Mouse (Mus musculus): ENCODE data around the gene Fbxw11.
"Not testable (repeated sequence)": the region's sequence is repeated elsewhere in the genome, so short reads cannot be mapped to it uniquely, and the experiment has no call there.

The Fbxw11 gene

DNA sequence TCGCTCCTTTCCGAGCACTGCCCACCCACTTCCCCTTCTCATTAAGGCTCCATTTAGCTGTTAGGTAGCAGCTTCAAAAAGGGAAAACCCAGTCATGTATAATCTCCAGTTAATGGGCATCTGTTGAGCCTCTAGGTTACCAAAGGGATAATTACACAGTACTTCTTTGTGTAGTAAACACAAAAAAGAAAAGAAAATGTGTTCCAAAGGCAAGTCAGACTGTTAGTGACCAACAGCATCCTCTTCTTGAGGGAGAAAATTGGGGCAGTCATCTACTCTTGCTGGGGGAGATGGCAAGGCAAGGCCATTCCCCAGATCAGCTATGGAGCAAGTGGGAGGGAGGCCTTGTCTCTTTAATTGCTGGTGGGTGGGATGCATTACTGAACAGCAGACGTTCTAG is 65.0 kb downstream of the Fbxw11 start:
- DNase-seq (ENCODE audit: extremely low read depth, low read depth), result no peak

DNA sequence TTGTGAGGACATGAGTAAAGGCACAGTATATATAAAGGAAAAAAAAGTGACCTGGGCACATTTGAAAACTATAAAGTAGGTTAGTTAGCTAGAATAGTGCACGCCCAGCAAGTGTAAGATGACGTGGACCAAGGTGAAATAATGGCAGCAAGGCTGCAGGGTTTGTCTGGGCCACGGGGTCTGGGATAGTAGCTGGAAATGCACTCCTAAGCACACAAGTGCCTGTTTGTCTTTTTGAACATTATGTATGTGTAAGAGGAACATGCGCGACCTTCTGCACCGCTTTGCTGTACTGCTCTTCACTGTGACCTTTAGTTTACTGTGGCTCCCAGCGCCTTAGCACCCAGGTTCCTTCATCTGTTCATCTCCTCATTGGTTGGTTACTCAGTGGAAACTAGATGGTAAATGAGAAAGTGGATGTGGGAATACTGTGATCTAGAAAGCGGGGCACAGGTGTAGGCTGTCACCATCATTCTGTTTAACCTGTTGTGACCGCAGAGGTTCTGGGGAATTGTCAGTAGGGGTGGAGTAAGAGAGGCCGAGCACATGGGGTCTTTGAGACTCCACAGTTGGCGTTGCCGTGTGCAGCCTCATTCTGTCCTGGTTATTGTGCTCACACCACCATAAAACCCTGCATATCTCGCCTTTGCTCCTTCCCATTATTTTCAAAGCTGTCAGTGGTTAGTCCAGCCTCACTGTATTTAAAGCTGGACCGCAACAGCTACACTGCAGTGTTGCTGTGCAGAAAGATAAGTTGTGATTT is 66.4 kb downstream of the Fbxw11 start:
- DNase-seq (ENCODE audit: extremely low read depth, low read depth), result no peak

- no peak for DNase-seq (ENCODE audit: extremely low read depth, low read depth)
These were observed 67.0 kb downstream of the Fbxw11 start for GRCm38 (mm10) chr11:32709563-32709962.

- no peak for DNase-seq (ENCODE audit: extremely low read depth, low read depth)
These were observed 71.7 kb downstream of the Fbxw11 start for GRCm38 (mm10) chr11:32714230-32714629.

DNA sequence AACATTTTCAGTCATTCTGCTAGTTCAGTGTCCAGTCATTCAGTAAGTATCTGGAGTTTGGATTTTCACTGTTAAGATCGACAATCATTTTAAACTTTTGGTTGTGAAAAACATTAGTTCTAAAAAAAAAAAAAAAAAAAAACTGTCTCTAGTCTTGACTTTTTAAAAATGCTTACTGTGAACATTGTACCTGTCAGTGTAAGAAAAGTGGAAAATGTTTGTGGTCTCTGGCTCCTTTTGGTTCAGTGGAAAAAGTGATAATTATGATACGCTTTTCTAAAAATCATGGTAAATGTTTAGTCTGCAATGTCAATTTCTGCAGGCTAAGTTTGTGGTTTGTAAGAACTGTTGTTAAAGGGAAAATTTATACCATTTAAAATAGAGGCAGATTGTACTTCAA is 72.4 kb downstream of the Fbxw11 start:
- DNase-seq (ENCODE audit: extremely low read depth, low read depth), result no peak

GRCm38 (mm10) chr11:32715495-32715894 is 73.0 kb downstream of the Fbxw11 start:
- no peak for DNase-seq (ENCODE audit: extremely low read depth, low read depth)

DNA sequence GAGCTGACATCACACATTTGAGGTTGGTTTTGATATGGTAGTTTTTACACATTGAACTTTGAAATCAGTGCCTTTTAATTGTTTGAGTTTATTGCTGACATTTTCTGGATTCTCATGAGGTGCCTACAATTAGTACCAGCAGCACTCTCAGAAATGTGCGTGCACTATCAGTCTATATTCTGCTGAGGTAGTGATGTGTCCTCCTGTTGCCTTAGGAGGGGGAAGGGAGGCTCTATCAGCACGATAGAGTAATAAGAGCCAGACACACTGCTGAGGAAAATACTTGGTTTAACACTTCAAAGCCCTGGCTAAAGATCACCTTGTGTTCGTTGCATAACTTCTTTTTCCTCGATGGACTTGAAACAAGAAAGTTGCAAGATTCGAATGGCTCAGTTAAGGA is 73.4 kb downstream of the Fbxw11 start:
- no peak for DNase-seq (ENCODE audit: extremely low read depth, low read depth)

DNA sequence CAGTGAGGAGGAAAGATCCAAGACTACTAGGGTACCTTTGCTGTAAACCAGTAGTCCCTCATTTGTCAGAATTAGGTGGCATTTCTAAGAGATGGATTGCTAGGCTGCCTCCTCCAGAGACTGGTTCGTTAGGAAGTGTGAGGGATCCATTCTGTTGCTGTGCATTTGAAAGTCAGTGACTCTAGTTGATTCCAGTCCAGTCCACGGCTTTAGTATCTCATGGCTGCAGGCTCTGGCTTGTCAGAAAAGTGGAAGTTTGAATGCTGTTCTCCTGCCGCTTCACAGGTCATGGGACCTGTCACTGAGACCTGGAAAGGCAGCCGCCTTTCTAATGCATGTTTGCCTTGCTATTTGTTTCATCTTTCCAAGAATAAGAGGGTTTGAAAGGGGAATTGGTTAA is 74.4 kb downstream of the Fbxw11 start:
- no peak for DNase-seq (ENCODE audit: extremely low read depth, low read depth)

GRCm38 (mm10) chr11:32717711-32718110 is 75.2 kb downstream of the Fbxw11 start:
- not testable (repeated sequence) for DNase-seq (ENCODE audit: extremely low read depth, low read depth)

- DNase-seq (ENCODE audit: extremely low read depth, low read depth), result no peak
These were observed 75.8 kb downstream of the Fbxw11 start for GRCm38 (mm10) chr11:32718371-32718770.

DNA sequence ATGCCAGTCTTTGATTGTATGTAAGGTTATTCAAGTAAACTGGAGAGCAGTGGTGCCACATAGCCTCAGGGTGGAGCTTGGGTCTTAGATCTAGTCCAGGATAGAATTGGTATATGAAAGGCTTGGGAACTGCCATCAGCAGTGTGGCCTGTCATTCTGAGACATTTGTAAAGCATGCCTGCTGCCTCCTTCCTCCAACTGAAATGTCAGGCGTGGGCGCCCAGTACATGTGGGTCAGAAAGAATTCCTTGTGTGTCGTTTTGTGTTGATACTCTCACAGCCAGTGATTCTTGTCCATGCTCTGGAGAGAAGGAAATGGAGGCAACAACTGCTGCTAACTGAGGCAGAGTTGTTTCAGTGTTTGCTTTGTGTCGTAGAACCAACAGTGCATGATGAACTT is 76.5 kb downstream of the Fbxw11 start:
- no peak for DNase-seq (ENCODE audit: extremely low read depth, low read depth)

DNA sequence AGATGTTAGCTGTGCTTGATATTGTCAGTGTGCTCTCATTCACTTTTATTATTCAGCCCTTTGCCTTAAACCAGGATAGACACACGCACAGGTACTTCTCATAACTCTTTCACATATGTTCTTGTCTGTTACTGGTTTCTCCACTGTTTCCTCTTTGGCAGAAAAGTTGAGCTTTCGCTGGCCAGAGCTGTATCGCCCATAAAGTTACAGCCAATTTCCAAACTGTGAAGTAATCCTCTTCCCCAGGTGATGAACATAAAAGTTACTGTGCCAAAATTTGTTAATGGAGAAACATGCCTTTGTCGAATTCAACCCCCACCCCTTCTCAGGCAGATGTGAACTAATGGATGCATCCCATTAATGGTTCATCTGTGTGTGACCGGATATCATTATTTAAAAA is 80.1 kb downstream of the Fbxw11 start:
- DNase-seq (ENCODE audit: extremely low read depth, low read depth), result no peak

- no peak for DNase-seq (ENCODE audit: extremely low read depth, low read depth)
These were observed 80.8 kb downstream of the Fbxw11 start for GRCm38 (mm10) chr11:32723287-32723686.

DNA sequence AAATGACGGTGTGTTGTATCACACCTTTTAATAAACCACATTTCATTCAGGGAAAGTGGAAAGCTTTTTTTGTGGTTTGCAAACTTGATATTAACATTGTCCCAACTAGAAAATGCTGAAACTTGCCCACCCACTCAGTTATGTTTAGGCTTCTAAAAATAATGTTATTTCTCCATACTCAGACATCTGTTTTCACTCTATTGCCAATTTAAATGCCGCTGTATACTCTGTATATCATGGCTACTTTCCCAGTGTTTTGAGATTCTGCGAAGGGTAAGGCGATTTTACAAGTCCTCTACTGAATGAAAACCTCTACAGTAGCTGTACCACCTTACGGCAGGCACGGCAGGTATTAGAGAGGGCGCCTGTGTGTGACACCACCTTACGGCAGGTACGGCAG is 82.6 kb downstream of the Fbxw11 start:
- no peak for DNase-seq (ENCODE audit: extremely low read depth, low read depth)

GRCm38 (mm10) chr11:32732467-32732866 is 89.9 kb downstream of the Fbxw11 start:
- DNase-seq (ENCODE audit: extremely low read depth, low read depth), result no peak

DNA sequence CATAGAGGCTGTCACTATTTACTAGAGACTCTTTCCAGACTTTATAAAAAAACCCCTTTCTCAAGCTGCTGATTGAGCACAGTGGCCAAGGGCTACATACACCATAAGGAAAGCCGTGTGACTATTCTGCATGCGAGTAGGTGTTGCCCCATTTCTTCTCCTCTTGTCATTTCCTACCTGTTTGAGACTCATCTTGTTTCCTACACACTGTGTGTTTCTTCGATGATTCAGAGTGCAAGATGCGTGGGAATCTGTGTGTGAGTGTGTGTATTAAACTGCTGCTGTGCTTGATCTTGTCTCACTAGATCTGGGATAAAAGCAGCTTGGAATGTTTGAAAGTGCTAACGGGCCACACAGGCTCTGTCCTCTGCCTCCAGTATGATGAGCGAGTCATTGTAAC is 90.7 kb downstream of the Fbxw11 start:
- no peak for DNase-seq (ENCODE audit: extremely low read depth, low read depth)

DNA sequence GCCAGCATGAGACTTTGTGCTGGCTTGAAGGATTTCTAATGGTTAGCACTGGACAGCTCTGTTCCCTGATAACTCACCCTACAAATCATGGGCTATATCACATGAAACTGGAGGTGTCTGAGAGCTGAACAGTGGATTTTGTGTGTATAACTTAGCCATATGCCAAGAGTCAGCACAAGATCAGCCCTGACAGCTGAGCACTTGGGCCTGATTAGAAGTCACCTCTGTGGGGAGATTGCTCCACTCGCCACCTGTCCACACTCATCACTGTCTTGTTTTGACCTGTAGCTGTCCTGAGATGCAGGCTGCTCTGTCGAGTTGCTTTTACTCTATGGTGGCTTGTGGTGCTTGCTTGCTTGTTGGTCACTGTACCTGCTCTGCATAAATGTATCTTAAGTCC is 93.8 kb downstream of the Fbxw11 start:
- DNase-seq (ENCODE audit: extremely low read depth, low read depth), result no peak

DNA sequence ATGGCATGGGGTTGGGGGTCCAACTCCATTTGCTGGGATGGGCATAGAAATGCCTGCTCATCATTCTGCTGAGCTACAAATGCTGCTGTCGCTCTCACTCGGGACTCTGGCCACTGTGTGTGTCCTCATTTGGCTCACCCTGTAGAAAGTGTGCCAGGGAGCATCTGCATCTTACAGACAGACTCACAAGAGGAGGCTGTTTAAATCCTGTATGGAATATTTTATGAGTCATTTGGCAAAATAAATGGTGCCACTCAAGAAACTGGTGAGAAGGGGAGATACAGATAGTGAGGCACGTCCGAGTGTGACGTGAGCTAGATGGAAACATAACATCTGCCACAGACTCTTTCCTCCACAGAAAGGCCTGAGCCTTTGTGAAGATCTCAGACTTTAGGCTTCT is 95.2 kb downstream of the Fbxw11 start:
- DNase-seq (ENCODE audit: extremely low read depth, low read depth), result no peak

GRCm38 (mm10) chr11:32743891-32744290 is 101.4 kb downstream of the Fbxw11 start:
- DNase-seq (ENCODE audit: extremely low read depth, low read depth), result no peak

- no peak for DNase-seq (ENCODE audit: extremely low read depth, low read depth)
These were observed 101.9 kb downstream of the Fbxw11 start for GRCm38 (mm10) chr11:32744463-32744862.

DNA sequence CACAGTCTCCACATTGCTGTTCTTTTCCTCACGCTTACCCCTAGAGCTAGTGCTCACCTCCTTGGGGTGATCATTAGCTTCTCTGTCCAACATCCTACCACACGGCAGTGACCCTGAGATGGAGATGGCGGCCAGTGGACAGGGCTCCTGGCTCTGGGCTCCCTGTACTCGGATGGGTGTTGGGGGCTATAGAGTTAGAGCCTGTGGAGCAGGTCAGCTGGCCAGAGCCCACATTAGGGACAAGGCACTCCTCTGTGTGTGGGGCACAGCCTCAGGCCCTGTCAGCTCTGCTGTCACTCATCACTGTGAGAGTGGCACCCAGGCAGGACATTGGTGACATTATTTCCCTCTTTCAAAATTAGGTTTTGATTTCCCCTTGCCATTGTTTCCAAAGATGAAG is 102.9 kb downstream of the Fbxw11 start:
- no peak for DNase-seq (ENCODE audit: extremely low read depth, low read depth)

DNA sequence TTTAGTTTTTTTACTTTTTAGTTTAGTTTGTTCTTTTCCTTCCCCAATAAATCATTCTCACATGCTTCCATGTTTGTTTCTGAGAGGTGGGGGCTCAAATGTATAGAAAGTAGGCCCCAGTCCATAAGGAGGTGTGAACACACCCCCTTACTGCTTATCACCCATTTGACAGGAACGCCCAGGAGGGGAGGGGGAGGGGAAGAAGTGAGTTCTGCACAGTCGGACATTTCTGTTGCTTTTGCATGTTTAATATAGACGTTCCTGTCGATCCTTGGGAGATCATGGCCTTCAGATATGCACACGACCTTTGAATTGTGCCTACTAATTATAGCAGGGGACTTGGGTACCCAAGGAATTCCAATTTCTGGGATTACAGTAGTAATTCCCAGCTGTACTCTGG is 103.5 kb downstream of the Fbxw11 start:
- no peak for DNase-seq (ENCODE audit: extremely low read depth, low read depth)

GRCm38 (mm10) chr11:32746475-32746874 is 104.0 kb downstream of the Fbxw11 start:
- no peak for DNase-seq (ENCODE audit: extremely low read depth, low read depth)

GRCm38 (mm10) chr11:32748800-32749199 is 106.3 kb downstream of the Fbxw11 start:
- no peak for DNase-seq (ENCODE audit: extremely low read depth, low read depth)

Measured in MEL-GATA-1-ER (cell line).